Mouse (Mus musculus) gastrocnemius, postnatal 4 days (tissue): ENCODE results near the gene Smarcc2. TPM values are rescaled to one million over a fixed set of nuclear protein-coding genes. Genes with fewer than 3 reads are reported as not detected.

Experiments
- microRNA-seq: library from miRNA; unstranded; fragments of <30 nt; microRNA quantifications from one replicate; pipeline ENCODE4 v1.2.0, GENCODE M21; 2021
- total RNA-seq, 2 experiments: library from RNA; stranded (reverse); gene quantifications; 2 replicates each; pipeline ENCODE4 v1.2.3; 2021

The Smarcc2 gene
- total RNA-seq, 2 experiments from 2014 or later = 90.8 to 91.2 TPM

Small RNA genes lying within 50 kb of the gene (microRNA-seq; reads per million reads assigned to microRNA genes)
- gene Mir6916 (not detected), gene Mir8105 (not detected)

Other genes with a start within 250 kb of the Smarcc2 start
- gene Spryd4, start 247.4 kb upstream of the Smarcc2 start, total RNA-seq = 10 to 100 TPM; 33.2 to 34.9 TPM
- gene Mip, start 233.4 kb upstream of the Smarcc2 start, total RNA-seq = not detected
- 10 to 100 TPM; 12.7 to 14.7 TPM for gene Timeless, start 227.2 kb upstream of the Smarcc2 start, total RNA-seq
- gene Apon, start 205.2 kb upstream of the Smarcc2 start, total RNA-seq = under 1 TPM; 0.32 to 0.70 TPM
- 1 to 10 TPM in 1 of 2 experiments, not detected in 1; 1.6 TPM for gene Apof, start 190.6 kb upstream of the Smarcc2 start, total RNA-seq
- gene Stat2, start 188.7 kb upstream of the Smarcc2 start, total RNA-seq = 10 to 100 TPM in 1 of 2 experiments, 1 to 10 TPM in 1; 9.3 to 10.2 TPM
- not detected for gene Il23a, start 160.5 kb upstream of the Smarcc2 start, total RNA-seq
- 10 to 100 TPM; 17.2 to 19.5 TPM for gene Pan2, start 155.9 kb upstream of the Smarcc2 start, total RNA-seq
- 100 to 1,000 TPM in 1 of 2 experiments, 10 to 100 TPM in 1; 94.1 to 100 TPM for gene Cnpy2, start 136.8 kb upstream of the Smarcc2 start, total RNA-seq
- 100 to 1,000 TPM; 403 to 430 TPM for gene Cs, start 121.5 kb upstream of the Smarcc2 start, total RNA-seq
- 100 to 1,000 TPM; 115 to 133 TPM for gene Coq10a, start 90.3 kb upstream of the Smarcc2 start, total RNA-seq
- gene Ankrd52, start 82.1 kb upstream of the Smarcc2 start, total RNA-seq = 10 to 100 TPM; 45.3 to 48.3 TPM
- gene Slc39a5, start 58.0 kb upstream of the Smarcc2 start, total RNA-seq = under 1 TPM in 1 of 2 experiments, not detected in 1; 0.23 TPM
- gene Nabp2, start 47.8 kb upstream of the Smarcc2 start, total RNA-seq = 10 to 100 TPM; 48.0 to 50.7 TPM
- gene Rnf41, start 47.6 kb upstream of the Smarcc2 start, total RNA-seq = 10 to 100 TPM; 21.9 to 24.0 TPM
- gene Myl6, start 34.9 kb downstream of the Smarcc2 start, total RNA-seq = 100 to 1,000 TPM; 485 to 542 TPM
- gene Myl6b, start 39.4 kb downstream of the Smarcc2 start, total RNA-seq = 100 to 1,000 TPM; 119 to 139 TPM
- gene Esyt1, start 66.6 kb downstream of the Smarcc2 start, total RNA-seq = 10 to 100 TPM; 49.6 to 50.5 TPM
- gene Zc3h10, start 88.5 kb downstream of the Smarcc2 start, total RNA-seq = 1 to 10 TPM; 6.7 to 9.9 TPM
- 1,000 to 10,000 TPM; 2,741 to 3,076 TPM for gene Rpl41, start 90.1 kb downstream of the Smarcc2 start, total RNA-seq
- 10 to 100 TPM; 84.8 to 91.4 TPM for gene Pa2g4, start 106.7 kb downstream of the Smarcc2 start, total RNA-seq
- 10 to 100 TPM; 18.0 to 19.0 TPM for gene Erbb3, start 130.4 kb downstream of the Smarcc2 start, total RNA-seq
- gene Rps26, start 167.5 kb downstream of the Smarcc2 start, total RNA-seq = 100 to 1,000 TPM; 757 to 856 TPM
- gene Ikzf4, start 186.7 kb downstream of the Smarcc2 start, total RNA-seq = 1 to 10 TPM in 1 of 2 experiments, under 1 TPM in 1; 0.93 to 1.4 TPM
- gene Suox, start 214.8 kb downstream of the Smarcc2 start, total RNA-seq = 10 to 100 TPM; 12.0 to 13.1 TPM
- gene Rab5b, start 237.0 kb downstream of the Smarcc2 start, total RNA-seq = 10 to 100 TPM; 85.8 to 88.8 TPM
- 1 to 10 TPM; 4.0 to 5.2 TPM for gene Pmel, start 244.9 kb downstream of the Smarcc2 start, total RNA-seq
- 10 to 100 TPM; 38.7 to 42.8 TPM for gene Cdk2, start 245.8 kb downstream of the Smarcc2 start, total RNA-seq